Mouse (Mus musculus) kidney, embryonic 15.5 days (tissue): ENCODE data around the gene Usp7. TPM values are rescaled to one million over a fixed set of nuclear protein-coding genes. Genes with fewer than 3 reads are reported as not detected.

Source experiments
- ATAC-seq: fragments of 200-750 bp; cut with Nextera tagmentation; replicated peaks from 2 replicates; pipeline ENCODE4 v1.8.0; 2017; ENCODE audit warnings: moderate TSS enrichment; ENCODE audit not compliant: low FRiP score
- H3K27ac ChIP-seq: fragments of 300-500 bp; sonication (generic); 2 replicates; pipeline ENCODE4 v1.5.1; 2015; ENCODE audit warnings: mild to moderate bottlenecking, inconsistent platforms
- H3K27me3 ChIP-seq: fragments of 300-500 bp; sonication (generic); 2 replicates; pipeline ENCODE4 v1.6.1; 2015; ENCODE audit warnings: inconsistent platforms
- H3K36me3 ChIP-seq: fragments of 300-500 bp; sonication (generic); 2 replicates; pipeline ENCODE4 v1.6.1; 2015; ENCODE audit warnings: inconsistent platforms
- H3K4me1 ChIP-seq: fragments of 300-500 bp; sonication (generic); 2 replicates; pipeline ENCODE4 v1.6.1; 2015; ENCODE audit warnings: inconsistent platforms
- H3K4me2 ChIP-seq: fragments of 300-500 bp; sonication (generic); 2 replicates; pipeline ENCODE4 v1.6.1; 2015; ENCODE audit warnings: moderate library complexity, mild to moderate bottlenecking, inconsistent platforms
- H3K4me3 ChIP-seq: fragments of 300-500 bp; sonication (generic); replicated peaks from 2 replicates; pipeline ENCODE4 v1.5.1; 2015; ENCODE audit warnings: mild to moderate bottlenecking, inconsistent platforms
- H3K9ac ChIP-seq: fragments of 300-500 bp; sonication (generic); 2 replicates; pipeline ENCODE4 v1.6.1; 2015; ENCODE audit warnings: mild to moderate bottlenecking, inconsistent platforms
- H3K9me3 ChIP-seq: fragments of 300-500 bp; sonication (generic); replicated peaks from 2 replicates; pipeline ENCODE4 v1.6.1; 2016; ENCODE audit warnings: inconsistent platforms
- WGBS: fragments of 180-500 bp; shearing (Covaris S2); methylation state at CpG from one replicate; pipeline ENCODE4 v1.1.7; 2015; ENCODE audit warnings: mixed read lengths; 5-methylcytosine and 5-hydroxymethylcytosine counted together
- polyA plus RNA-seq: library from polyadenylated mRNA; unstranded; fragments of >200 nt; fragmentation: Nextera tagmentation; extraction: Ambion mirVana; gene quantifications from 2 replicates; pipeline ENCODE4 v1.2.1, GENCODE M21; 2015

Gene Usp7
- polyA plus RNA-seq, 1 experiment from 2014 or later, result 31.3 TPM

DNA sequence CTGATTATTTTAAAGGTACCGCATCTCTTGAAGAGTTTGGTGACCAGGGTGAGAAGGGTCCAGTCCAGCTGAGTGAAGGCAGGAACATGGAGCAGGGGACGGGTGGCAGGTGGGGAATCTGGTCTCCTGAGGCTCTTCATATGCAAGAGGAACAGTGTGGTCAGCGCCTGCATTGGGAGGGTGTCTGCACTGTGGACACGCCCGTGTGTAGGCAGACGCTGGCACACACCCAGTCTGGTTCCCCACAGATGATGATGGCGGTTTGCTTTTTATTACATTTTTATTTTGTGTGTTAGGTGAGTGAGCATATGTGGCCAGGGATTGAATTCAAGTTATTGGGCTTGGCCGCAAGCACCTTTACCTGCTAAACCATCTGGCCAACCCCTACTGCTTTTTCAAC is 116.5 kb downstream of the Usp7 start:
- no peaks in the 10 kb centered on the region for H3K36me3 ChIP-seq
- H3K9ac ChIP-seq, result no peak overlapping the region
- no peaks in the 10 kb centered on the region for H3K9me3 ChIP-seq
- no peak overlapping the region for H3K27ac ChIP-seq
- 78% methylated on average over 8 of the region's 8 CpGs for WGBS
- ATAC-seq, result no peak
- H3K4me3 ChIP-seq, result no peak overlapping the region
- peaks cover 10% of the 10 kb centered on the region for H3K27me3 ChIP-seq
- H3K4me2 ChIP-seq, result no peak overlapping the region
- H3K4me1 ChIP-seq, result peaks cover 22% of the 10 kb centered on the region

DNA sequence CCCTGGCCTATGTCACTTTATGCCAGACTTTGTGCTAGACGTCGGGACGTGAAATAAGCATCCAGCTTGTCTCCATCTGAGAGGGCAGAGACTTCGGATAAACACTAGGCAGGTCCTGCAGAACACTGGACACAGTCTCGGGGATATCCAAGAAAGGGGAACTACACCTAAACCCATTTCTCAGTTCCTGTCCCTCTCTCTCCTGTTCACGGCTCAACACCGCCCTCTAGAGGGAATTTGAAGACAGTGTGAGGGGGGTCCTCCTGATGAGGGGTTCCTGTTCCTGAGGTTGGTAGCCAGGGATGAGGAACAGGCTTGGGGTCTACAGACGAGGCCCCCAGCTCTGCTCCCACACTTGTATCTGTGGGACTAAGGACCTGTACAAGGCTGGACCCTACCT is 117.9 kb downstream of the Usp7 start:
- Histone ChIP-seq H3K4me2 (0 out of 2 replicates have a peak overlapping the region, but pooled peaks have one; percentile 27), H3K27ac (no peak overlapping the region)
- no peak for ATAC-seq

DNA sequence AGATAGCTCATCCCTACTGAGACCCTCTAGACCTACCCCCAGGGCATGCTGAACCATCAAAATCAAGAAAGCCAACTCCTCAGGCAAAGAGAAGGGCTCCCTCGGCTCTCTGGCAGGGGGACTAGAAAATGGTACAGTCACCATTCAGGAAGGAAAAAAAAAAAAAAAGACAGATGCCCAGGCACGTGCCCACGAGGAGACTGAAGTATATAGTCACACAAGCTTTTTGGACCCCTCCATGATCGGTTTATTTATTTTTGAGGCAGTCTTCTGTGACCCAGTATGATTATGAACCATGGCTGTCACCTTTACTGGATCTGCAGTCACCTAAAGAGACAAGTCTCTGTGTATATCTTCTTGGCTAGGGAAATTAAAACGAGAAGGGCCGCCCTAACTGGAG is 118.8 kb downstream of the Usp7 start:
- Histone ChIP-seq H3K4me2 (no peak overlapping the region), H3K27me3 (peaks cover 10% of the 10 kb centered on the region), H3K4me1 (peaks cover 44% of the 10 kb centered on the region), H3K36me3 (no peaks in the 10 kb centered on the region), H3K4me3 (no peak overlapping the region), H3K9me3 (no peaks in the 10 kb centered on the region), H3K27ac (no peak overlapping the region), H3K9ac (no peak overlapping the region)
- ATAC-seq, result no peak
- WGBS, result 69% methylated on average over 6 of the region's 6 CpGs

More for the DNA sequence above, 117.9 kb downstream of the Usp7 start:
- Histone ChIP-seq H3K4me1 (peaks cover 36% of the 10 kb centered on the region), H3K27me3 (peaks cover 10% of the 10 kb centered on the region), H3K9me3 (no peaks in the 10 kb centered on the region), H3K4me3 (no peak overlapping the region), H3K36me3 (no peaks in the 10 kb centered on the region), H3K9ac (peak overlapping the region; percentile 17; the same call in 1 of the 2 replicates)
- WGBS, result 2% methylated on average over 8 of the region's 8 CpGs

DNA sequence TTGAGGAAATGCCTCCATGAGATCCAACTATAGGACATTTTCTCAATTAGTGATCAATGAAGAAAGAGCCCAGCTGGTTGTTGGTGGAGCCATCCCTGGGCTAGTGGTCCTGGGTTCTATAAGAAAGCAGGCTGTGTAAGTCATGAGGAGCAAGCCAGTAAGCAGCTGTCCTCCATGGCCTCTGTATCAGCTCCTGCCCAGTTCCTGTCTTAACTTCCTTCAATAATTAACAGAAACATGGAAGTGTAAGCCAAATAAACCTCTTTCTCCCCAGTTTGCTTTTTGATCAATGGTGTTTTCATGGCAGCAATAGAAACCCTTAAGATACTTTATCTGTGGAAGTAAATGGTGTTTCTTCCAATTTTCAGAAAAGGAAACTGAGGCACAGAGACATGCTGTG is 119.3 kb downstream of the Usp7 start:
- H3K9ac ChIP-seq, result no peak overlapping the region
- H3K36me3 ChIP-seq, result no peaks in the 10 kb centered on the region
- peaks cover 49% of the 10 kb centered on the region for H3K4me1 ChIP-seq
- peak overlapping the region; percentile 93 for H3K4me2 ChIP-seq
- peaks cover 10% of the 10 kb centered on the region for H3K27me3 ChIP-seq
- peak overlapping the region; percentile 75; the same call in 1 of the 2 replicates for H3K4me3 ChIP-seq
- H3K27ac ChIP-seq, result no peak overlapping the region
- no peaks in the 10 kb centered on the region for H3K9me3 ChIP-seq
- ATAC-seq, result no peak

DNA sequence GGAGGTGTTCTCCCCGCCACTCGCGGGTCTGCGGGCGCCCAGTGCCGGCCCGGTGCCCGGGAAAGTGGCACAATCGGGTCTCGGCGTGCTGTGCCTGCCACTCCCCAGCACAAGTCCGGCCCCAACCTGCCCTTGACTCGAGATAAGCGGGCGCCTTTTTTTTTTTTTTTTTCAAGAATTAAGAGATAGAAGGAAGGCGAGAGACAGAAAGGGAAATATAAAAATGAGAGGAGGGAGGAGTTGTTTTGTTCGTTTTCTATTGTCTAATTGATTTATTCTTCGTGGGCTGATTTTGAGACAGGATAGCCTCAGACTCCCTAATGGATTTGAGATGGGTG is 119.8 kb downstream of the Usp7 start:
- Histone ChIP-seq H3K9ac (peak overlapping the region; percentile 33; the same call in 1 of the 2 replicates), H3K4me1 (peaks cover 54% of the 10 kb centered on the region), H3K27me3 (peaks cover 10% of the 10 kb centered on the region), H3K27ac (no peak overlapping the region), H3K4me2 (peak overlapping the region; percentile 93), H3K36me3 (no peaks in the 10 kb centered on the region), H3K9me3 (no peaks in the 10 kb centered on the region), H3K4me3 (peak overlapping the region; percentile 75)
- under 1% methylated on average over 18 of the region's 18 CpGs for WGBS
- ATAC-seq, result no peak

DNA sequence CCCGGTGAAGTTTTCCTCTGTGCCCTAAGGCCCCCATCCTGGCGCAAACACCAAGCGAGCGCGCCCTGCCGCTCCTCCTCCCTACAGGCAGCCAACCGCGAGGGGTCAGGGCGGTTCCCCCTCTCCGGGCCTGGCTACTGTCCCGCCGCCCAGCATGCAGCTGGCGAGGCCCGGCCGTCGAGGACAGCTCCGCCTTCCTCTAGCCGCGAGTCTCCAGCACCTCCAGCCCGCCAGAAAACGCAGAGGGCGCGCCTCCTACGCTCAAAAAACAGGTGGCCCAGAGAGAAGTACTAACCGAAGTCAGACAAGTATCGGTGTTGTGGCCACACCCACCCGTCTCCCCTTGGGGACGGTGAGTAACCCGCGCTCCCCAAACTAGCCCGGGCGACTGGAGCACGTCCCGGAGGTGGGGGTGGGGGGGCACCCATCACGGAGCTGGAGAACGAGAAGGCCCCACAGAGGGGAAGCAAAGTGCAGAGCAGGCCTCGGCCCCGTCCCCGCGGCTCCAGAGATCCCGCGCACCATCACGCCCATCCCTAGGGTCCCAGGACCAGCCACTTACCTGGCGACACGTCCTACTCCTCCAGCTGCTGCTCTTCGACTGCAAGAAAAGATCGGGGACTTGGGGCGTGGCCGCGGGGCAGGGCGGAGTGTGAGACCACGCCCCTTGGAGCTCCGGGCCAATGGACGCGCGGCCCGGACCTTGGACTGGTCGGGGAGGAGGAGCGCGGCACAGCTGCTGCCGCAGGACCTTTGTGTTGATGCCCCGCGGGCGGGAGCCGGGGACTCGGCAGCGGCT is 120.4 kb downstream of the Usp7 start, which contains the start of gene Carhsp1:
Carhsp1 (minus strand) TSS at position 605 of the 799 bp plus-strand sequence.
- peak; percentile 93 for ATAC-seq
- H3K4me2 ChIP-seq, result peak within 1 kb of the TSS; percentile 93
- peaks cover 59% of the 10 kb centered on the region for H3K4me1 ChIP-seq
- peaks cover 10% of the 10 kb centered on the region for H3K27me3 ChIP-seq
- peak within 1 kb of the TSS; percentile 86 for H3K27ac ChIP-seq
- peak within 1 kb of the TSS; percentile 62 for H3K9ac ChIP-seq
- H3K36me3 ChIP-seq, result no peaks in the 10 kb centered on the region
- peak within 1 kb of the TSS; percentile 75 for H3K4me3 ChIP-seq
- H3K9me3 ChIP-seq, result no peaks in the 10 kb centered on the region
- under 1% methylated on average over 67 of the region's 67 CpGs for WGBS

DNA sequence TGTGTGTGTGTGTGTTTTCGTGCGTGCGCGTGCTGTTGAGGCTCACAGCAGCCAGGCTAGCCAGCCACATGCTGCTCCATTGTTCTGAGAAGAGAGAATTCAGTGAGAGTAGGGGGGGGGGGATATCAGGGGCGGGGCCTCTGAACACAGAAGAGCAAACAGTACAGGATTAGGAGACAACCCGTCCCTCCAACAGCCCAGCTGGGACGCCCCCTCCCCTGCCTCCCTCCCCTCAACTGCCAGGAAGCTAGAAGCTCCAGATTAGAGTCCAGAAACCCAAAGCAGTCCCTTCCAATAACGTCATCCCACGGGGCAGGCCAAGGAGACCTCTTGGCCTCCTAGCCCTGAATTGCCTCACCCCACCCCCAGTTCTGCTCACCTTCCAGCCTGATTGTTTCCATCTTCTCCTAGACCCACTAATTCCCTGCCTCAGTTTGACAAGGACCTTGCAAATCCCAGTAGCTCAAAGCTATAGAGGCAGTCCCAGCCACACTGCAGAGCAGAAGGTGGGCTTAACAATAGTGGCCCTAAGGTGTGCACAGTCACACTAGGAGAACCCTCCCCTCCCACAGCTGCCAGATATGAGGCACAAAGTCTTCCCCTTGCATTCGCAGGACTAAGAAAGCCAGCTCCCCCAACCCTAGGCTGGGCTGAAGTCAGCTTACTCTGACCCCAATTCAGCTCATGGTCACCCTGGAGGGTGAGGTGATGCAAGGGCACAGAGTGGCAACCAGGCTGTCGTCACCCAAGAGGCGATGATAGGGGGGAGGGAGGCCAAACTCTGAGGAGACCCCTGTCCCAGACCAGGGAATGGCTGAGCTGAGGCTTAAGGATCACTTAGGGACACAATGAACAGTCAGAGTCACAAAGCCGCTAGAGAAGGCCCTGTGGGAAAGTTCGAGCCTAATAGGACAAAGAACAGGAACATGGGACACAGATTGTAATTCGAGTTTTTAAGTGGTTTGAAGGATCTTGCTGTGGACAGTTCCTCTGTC is 121.8 kb downstream of the Usp7 start:
- peak overlapping the region; percentile 93 for H3K4me2 ChIP-seq
- H3K36me3 ChIP-seq, result no peaks in the 10 kb centered on the region
- H3K9me3 ChIP-seq, result no peaks in the 10 kb centered on the region
- ATAC-seq, result no peak
- 12% methylated on average over 14 of the region's 15 CpGs for WGBS
- peak overlapping the region; percentile 62 for H3K9ac ChIP-seq
- H3K4me1 ChIP-seq, result peaks cover 71% of the 10 kb centered on the region
- H3K27me3 ChIP-seq, result peaks cover 10% of the 10 kb centered on the region
- H3K27ac ChIP-seq, result no peak overlapping the region; the same call in 1 of the 2 replicates
- H3K4me3 ChIP-seq, result peak overlapping the region; percentile 75

DNA sequence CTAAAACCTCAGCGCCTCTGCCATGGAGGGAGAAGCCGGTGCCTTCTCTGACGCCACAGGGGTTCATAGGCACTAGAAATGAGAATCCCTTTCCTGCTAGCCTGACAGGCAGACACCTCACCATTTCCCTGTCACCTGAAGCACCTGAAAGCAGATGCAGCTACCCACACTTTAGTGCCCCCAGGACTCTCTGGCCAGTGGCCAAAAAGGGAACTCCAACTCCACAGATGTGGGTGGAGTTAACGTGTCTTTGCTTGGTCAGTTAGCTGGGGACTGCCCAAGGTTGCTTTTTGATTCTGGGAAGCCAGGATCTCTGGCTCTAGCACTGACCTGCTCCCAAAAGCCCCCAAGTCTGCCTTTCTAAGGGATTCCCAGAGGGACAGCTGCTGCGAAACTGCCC is 122.7 kb downstream of the Usp7 start:
- ATAC-seq, result no peak
- Histone ChIP-seq H3K27me3 (peaks cover 10% of the 10 kb centered on the region), H3K4me1 (peaks cover 73% of the 10 kb centered on the region), H3K9me3 (no peaks in the 10 kb centered on the region), H3K36me3 (no peaks in the 10 kb centered on the region), H3K9ac (0 out of 2 replicates have a peak overlapping the region, but pooled peaks have one; percentile 31), H3K27ac (no peak overlapping the region), H3K4me2 (peak overlapping the region; percentile 93), H3K4me3 (0 out of 2 replicates have a peak overlapping the region, but pooled peaks have one; percentile 75)
- WGBS, result 69% methylated on average over 5 of the region's 5 CpGs

DNA sequence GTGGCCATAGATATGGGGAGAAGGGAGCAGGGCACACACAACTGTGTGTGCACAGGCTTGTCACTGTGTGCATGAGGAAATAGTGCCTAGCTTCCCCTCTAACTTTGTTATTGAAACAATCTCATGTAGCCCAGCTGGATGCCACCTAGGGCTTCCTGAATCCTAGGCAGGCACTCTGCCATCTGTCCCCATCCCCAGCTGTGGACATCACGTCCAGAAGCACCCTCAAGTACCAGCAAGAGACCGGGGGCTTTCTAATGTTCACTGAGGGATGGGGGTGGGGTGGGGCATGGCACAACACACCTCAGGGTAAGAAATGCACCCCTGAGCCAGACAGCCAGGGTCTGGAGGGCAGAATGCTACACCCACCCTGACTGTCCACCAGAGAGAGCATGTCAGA is 123.7 kb downstream of the Usp7 start:
- Histone ChIP-seq H3K27ac (no peak overlapping the region), H3K9ac (no peak overlapping the region), H3K27me3 (peaks cover 8% of the 10 kb centered on the region), H3K4me2 (no peak overlapping the region), H3K9me3 (no peaks in the 10 kb centered on the region), H3K36me3 (peaks cover 3% of the 10 kb centered on the region; the same call in 1 of the 2 replicates), H3K4me1 (peaks cover 80% of the 10 kb centered on the region), H3K4me3 (no peak overlapping the region)
- ATAC-seq, result no peak
- 87% methylated on average over 2 of the region's 2 CpGs for WGBS

DNA sequence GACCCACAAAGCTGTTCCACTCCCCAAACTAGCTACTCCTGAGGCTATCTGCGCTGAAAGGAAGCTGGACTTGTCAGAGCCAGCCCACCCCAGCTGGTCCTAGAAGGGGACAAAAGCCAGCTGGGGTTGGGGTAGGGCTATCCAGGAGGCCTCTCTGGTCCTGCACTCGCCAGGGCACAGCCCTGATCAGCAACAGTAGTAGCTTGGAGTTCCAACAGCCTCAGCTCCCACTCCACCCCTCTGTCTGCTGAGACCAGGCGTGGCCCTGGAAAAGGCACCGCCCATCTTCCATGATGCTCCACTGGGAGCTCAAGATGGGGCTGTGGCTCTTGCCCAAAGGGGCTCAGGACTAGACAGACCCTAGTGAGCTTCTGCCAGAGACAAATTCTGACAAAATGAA is 124.3 kb downstream of the Usp7 start:
- peaks cover 3% of the 10 kb centered on the region; the same call in 1 of the 2 replicates for H3K27me3 ChIP-seq
- no peaks in the 10 kb centered on the region for H3K9me3 ChIP-seq
- peaks cover 79% of the 10 kb centered on the region for H3K4me1 ChIP-seq
- no peak overlapping the region for H3K4me2 ChIP-seq
- no peak overlapping the region for H3K27ac ChIP-seq
- no peak overlapping the region for H3K9ac ChIP-seq
- ATAC-seq, result no peak
- no peak overlapping the region for H3K4me3 ChIP-seq
- H3K36me3 ChIP-seq, result peaks cover 8% of the 10 kb centered on the region
- WGBS, result 68% methylated on average over 4 of the region's 4 CpGs

DNA sequence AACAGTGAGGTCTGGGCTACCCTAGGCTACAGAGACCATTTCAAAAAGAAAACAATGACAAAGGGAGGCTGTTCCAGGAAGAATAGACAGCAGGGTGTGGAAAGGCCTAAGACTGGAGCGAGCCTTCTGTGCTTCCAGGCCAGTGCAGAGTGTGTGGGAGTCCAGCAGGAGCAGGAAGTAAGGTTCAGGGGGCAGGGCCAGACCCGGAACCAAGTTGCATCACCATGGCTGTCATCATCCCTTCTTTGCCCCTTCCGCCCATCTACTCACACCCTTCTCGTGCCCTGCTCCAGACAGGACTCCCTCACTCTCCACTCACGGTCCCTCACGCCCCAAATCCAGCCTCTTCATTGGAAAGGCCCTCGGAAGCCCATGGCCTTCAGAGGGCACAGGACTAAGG is 124.8 kb downstream of the Usp7 start:
- Histone ChIP-seq H3K4me2 (peak overlapping the region; percentile 19), H3K36me3 (peaks cover 13% of the 10 kb centered on the region), H3K9me3 (no peaks in the 10 kb centered on the region), H3K9ac (no peak overlapping the region), H3K27ac (no peak overlapping the region), H3K4me1 (peaks cover 74% of the 10 kb centered on the region), H3K4me3 (no peak overlapping the region), H3K27me3 (no peaks in the 10 kb centered on the region)
- ATAC-seq, result no peak
- 62% methylated on average over 7 of the region's 7 CpGs for WGBS

DNA sequence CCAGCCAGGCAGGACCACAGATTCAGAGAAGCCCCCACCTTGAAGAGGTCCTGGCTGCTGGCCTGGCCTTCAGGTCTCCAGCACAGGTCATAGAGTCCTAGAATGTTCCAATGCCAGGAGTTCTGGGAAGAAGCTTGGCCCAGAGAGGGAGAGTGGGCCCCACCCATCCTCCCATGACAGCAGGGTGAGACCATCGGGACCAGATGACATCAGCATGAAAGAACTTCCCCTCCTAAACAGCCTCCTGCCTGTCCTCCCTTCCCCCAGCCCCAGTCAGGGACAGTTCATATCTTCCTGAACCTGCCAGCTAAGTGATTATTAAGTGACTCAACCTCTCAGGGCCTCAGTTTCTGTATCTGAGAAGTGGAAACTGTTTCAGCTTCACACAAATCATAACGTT is 125.7 kb downstream of the Usp7 start:
- no peak overlapping the region for H3K4me2 ChIP-seq
- WGBS, result 46% methylated on average over 2 of the region's 2 CpGs
- 0 out of 2 replicates have a peak overlapping the region, but pooled peaks have one; percentile 23 for H3K9ac ChIP-seq
- no peaks in the 10 kb centered on the region for H3K9me3 ChIP-seq
- no peak overlapping the region for H3K4me3 ChIP-seq
- peaks cover 21% of the 10 kb centered on the region for H3K36me3 ChIP-seq
- H3K27ac ChIP-seq, result peak overlapping the region; percentile 22; the same call in 1 of the 2 replicates
- peaks cover 69% of the 10 kb centered on the region for H3K4me1 ChIP-seq
- H3K27me3 ChIP-seq, result no peaks in the 10 kb centered on the region
- ATAC-seq, result no peak
